Mouse (Mus musculus) cortical plate, adult 2 months (tissue): ENCODE measurements around the gene Zfp169. TPM values are rescaled to one million over a fixed set of nuclear protein-coding genes. Genes with fewer than 3 reads are reported as not detected.

Source experiments
- H3K27ac ChIP-seq: fragments of 200-500 bp; 2 replicates; pipeline ENCODE4 v1.5.1; 2012; ENCODE audit warnings: low read length, control low read depth, inconsistent platforms; ENCODE audit not compliant: insufficient read depth
- H3K4me1 ChIP-seq: fragments of 200-500 bp; 2 replicates; pipeline ENCODE4 v1.6.1; 2011; ENCODE audit warnings: low read length; ENCODE audit not compliant: control insufficient read depth, insufficient read depth
- H3K4me3 ChIP-seq: fragments of 200-500 bp; 2 replicates; pipeline ENCODE4 v1.5.1; 2011; ENCODE audit warnings: mild to moderate bottlenecking, low read length, control low read depth; ENCODE audit not compliant: insufficient read depth
- CTCF ChIP-seq: fragments of 200-500 bp; IDR thresholded peaks from 2 replicates; pipeline ENCODE4 v1.5.1; 2011; ENCODE audit warnings: mild to moderate bottlenecking, control low read depth, low read length; ENCODE audit not compliant: insufficient read depth; ENCODE audit errors: extremely low read depth
- POLR2A ChIP-seq: fragments of 200-500 bp; IDR thresholded peaks from 2 replicates; pipeline ENCODE4 v1.6.1; 2011; ENCODE audit warnings: mild to moderate bottlenecking, low read length, control low read depth; ENCODE audit not compliant: insufficient read depth; ENCODE audit errors: extremely low read depth
- polyA plus RNA-seq: library from polyadenylated mRNA; depleted of rRNA; stranded (reverse); fragments of >200 nt; gene quantifications from 2 replicates; pipeline ENCODE4 v1.2.3, GENCODE M21; 2012

The Zfp169 gene
- polyA plus RNA-seq, 1 experiment, result 14.0 TPM

GRCm38 (mm10) chr13:48546330-48546917 is 33.2 kb upstream of the Zfp169 start:
- Histone ChIP-seq H3K27ac (peak overlapping the region; percentile 99), H3K4me1 (peaks cover 1% of the 10 kb centered on the region; the same call in 1 of the 2 replicates), H3K4me3 (peak overlapping the region; percentile 94)
- no peak for TF ChIP-seq CTCF
- TF ChIP-seq POLR2A, result peak; percentile 74

- peaks cover 3% of the 10 kb centered on the region for H3K4me1 ChIP-seq
- TF ChIP-seq CTCF (no peak), POLR2A (no peak)
- H3K4me3 ChIP-seq, result peak overlapping the region; percentile 94
- peak overlapping the region; percentile 99 for H3K27ac ChIP-seq
Observed at GRCm38 (mm10) chr13:48545476-48546281, 32.4 kb upstream of the Zfp169 start.

GRCm38 (mm10) chr13:48544867-48545266 is 31.6 kb upstream of the Zfp169 start:
- H3K4me1 ChIP-seq, result peaks cover 3% of the 10 kb centered on the region
- TF ChIP-seq POLR2A (no peak), CTCF (no peak)
- H3K27ac ChIP-seq, result no peak overlapping the region
- H3K4me3 ChIP-seq, result peak overlapping the region; percentile 94

- H3K4me1 ChIP-seq, result peaks cover 3% of the 10 kb centered on the region
- H3K4me3 ChIP-seq, result no peak overlapping the region
- TF ChIP-seq POLR2A (no peak), CTCF (no peak)
- no peak overlapping the region for H3K27ac ChIP-seq
Observed at GRCm38 (mm10) chr13:48544391-48544790, 31.1 kb upstream of the Zfp169 start.

- Histone ChIP-seq H3K4me1 (peaks cover 3% of the 10 kb centered on the region), H3K4me3 (no peak overlapping the region), H3K27ac (no peak overlapping the region)
- TF ChIP-seq POLR2A (no peak), CTCF (no peak)
Observed at GRCm38 (mm10) chr13:48540488-48540887, 27.2 kb upstream of the Zfp169 start.

GRCm38 (mm10) chr13:48533441-48533840 is 20.2 kb upstream of the Zfp169 start:
- Histone ChIP-seq H3K27ac (no peak overlapping the region), H3K4me1 (no peaks in the 10 kb centered on the region), H3K4me3 (no peak overlapping the region)
- TF ChIP-seq POLR2A, result no peak
- TF ChIP-seq CTCF, result no peak

GRCm38 (mm10) chr13:48531448-48531847 is 18.2 kb upstream of the Zfp169 start:
- no peak overlapping the region for H3K27ac ChIP-seq
- TF ChIP-seq POLR2A, result 0 out of 2 replicates have a peak, but pooled peaks have one; percentile 10
- TF ChIP-seq CTCF, result no peak
- H3K4me3 ChIP-seq, result no peak overlapping the region
- no peaks in the 10 kb centered on the region for H3K4me1 ChIP-seq

GRCm38 (mm10) chr13:48530685-48531084 is 17.4 kb upstream of the Zfp169 start:
- Histone ChIP-seq H3K4me3 (no peak overlapping the region), H3K4me1 (no peaks in the 10 kb centered on the region), H3K27ac (no peak overlapping the region)
- TF ChIP-seq CTCF, result no peak
- TF ChIP-seq POLR2A, result no peak

GRCm38 (mm10) chr13:48529028-48529427 is 15.8 kb upstream of the Zfp169 start:
- no peak for TF ChIP-seq POLR2A
- no peak for TF ChIP-seq CTCF
- Histone ChIP-seq H3K4me1 (no peaks in the 10 kb centered on the region), H3K4me3 (no peak overlapping the region), H3K27ac (no peak overlapping the region)

- H3K4me3 ChIP-seq, result no peak overlapping the region
- H3K27ac ChIP-seq, result no peak overlapping the region
- TF ChIP-seq CTCF, result peak; percentile 92
- TF ChIP-seq POLR2A, result no peak
- H3K4me1 ChIP-seq, result no peaks in the 10 kb centered on the region
Observed at GRCm38 (mm10) chr13:48528123-48528871, 15.0 kb upstream of the Zfp169 start.
